Mouse (Mus musculus): Measurements from ENCODE around the gene Rbms3. TPM values are rescaled to one million over a fixed set of nuclear protein-coding genes. Genes with fewer than 3 reads are reported as not detected.

The Rbms3 gene
- total RNA-seq, 4 experiments from 2014 or later, result 7.0 to 8.2 (median 7.9) TPM

- no peak for DNase-seq (ENCODE audit: low spot score)
Observed at GRCm38 (mm10) chr9:117107926-117108325, 521.8 kb downstream of the Rbms3 start.

GRCm38 (mm10) chr9:117102198-117102930, 527.3 kb downstream of the Rbms3 start:
- DNase-seq (ENCODE audit: low spot score), result no peak

- DNase-seq (ENCODE audit: low spot score), result no peak
Observed at GRCm38 (mm10) chr9:117100181-117100580, 529.5 kb downstream of the Rbms3 start.

GRCm38 (mm10) chr9:117093551-117093950, 536.2 kb downstream of the Rbms3 start:
- no peak for DNase-seq (ENCODE audit: low spot score)

- no peak for DNase-seq (ENCODE audit: low spot score)
Observed at GRCm38 (mm10) chr9:117092177-117092555, 537.5 kb downstream of the Rbms3 start.

- DNase-seq (ENCODE audit: low spot score), result no peak
Observed at GRCm38 (mm10) chr9:117091253-117092176, 538.2 kb downstream of the Rbms3 start.

GRCm38 (mm10) chr9:117089409-117090147, 540.1 kb downstream of the Rbms3 start:
- no peak for DNase-seq (ENCODE audit: low spot score)

- no peak for DNase-seq (ENCODE audit: low spot score)
Observed at GRCm38 (mm10) chr9:117088309-117088708, 541.4 kb downstream of the Rbms3 start.

GRCm38 (mm10) chr9:117085706-117086105, 544.0 kb downstream of the Rbms3 start:
- no peak for DNase-seq (ENCODE audit: low spot score)

- DNase-seq (ENCODE audit: low spot score), result no peak
Observed at GRCm38 (mm10) chr9:117084471-117084870, 545.2 kb downstream of the Rbms3 start.

- no peak for DNase-seq (ENCODE audit: low spot score)
Observed at GRCm38 (mm10) chr9:117079471-117079870, 550.2 kb downstream of the Rbms3 start.

GRCm38 (mm10) chr9:117077548-117077947, 552.2 kb downstream of the Rbms3 start:
- no peak for DNase-seq (ENCODE audit: low spot score)

- DNase-seq (ENCODE audit: low spot score), result no peak
Observed at GRCm38 (mm10) chr9:117076785-117077184, 552.9 kb downstream of the Rbms3 start.

GRCm38 (mm10) chr9:117072433-117073099, 557.1 kb downstream of the Rbms3 start:
- no peak for DNase-seq (ENCODE audit: low spot score)

GRCm38 (mm10) chr9:117070616-117071015, 559.1 kb downstream of the Rbms3 start:
- DNase-seq (ENCODE audit: low spot score), result no peak

- no peak for DNase-seq (ENCODE audit: low spot score)
Observed at GRCm38 (mm10) chr9:117069232-117069631, 560.5 kb downstream of the Rbms3 start.

- no peak for DNase-seq (ENCODE audit: low spot score)
Observed at GRCm38 (mm10) chr9:117067703-117068419, 561.9 kb downstream of the Rbms3 start.

GRCm38 (mm10) chr9:117066502-117066901, 563.2 kb downstream of the Rbms3 start:
- DNase-seq (ENCODE audit: low spot score), result no peak

GRCm38 (mm10) chr9:117065601-117066000, 564.1 kb downstream of the Rbms3 start:
- no peak for DNase-seq (ENCODE audit: low spot score)

GRCm38 (mm10) chr9:117059586-117059985, 570.1 kb downstream of the Rbms3 start:
- DNase-seq (ENCODE audit: low spot score), result peak; percentile 49

GRCm38 (mm10) chr9:117059135-117059534, 570.6 kb downstream of the Rbms3 start:
- DNase-seq (ENCODE audit: low spot score), result no peak

Measured in heart, adult 8-10 months (tissue).